Mouse (Mus musculus): ENCODE results near the gene Pappa. TPM values are rescaled to one million over a fixed set of nuclear protein-coding genes. Genes with fewer than 3 reads are reported as not detected.

The Pappa gene
- polyA plus RNA-seq, 1 experiment from 2014 or later, result 2.1 TPM

DNA sequence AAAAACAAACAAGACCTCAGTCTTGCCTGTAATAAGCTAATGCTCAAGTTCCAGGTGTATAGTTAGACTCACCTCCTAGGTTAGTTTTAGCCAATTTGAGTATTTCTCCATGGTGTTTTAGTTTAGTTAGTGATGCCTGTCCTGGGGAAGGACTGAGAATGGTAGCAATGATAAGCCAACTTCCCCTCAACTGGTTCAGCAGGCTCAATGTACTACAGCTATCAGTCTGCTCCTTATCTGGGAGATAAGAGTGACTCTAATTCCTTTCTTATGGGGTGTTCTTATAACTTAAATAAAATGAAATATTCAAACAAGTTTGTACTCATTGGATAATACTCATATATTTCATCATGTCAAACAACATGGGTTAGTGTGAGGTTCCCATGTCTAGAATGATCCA is 156.9 kb downstream of the Pappa start:
- Histone ChIP-seq H3K36me3 (replicated peaks) (no peaks in the 10 kb centered on the region), H3K27me3 (ENCODE audit: poor library complexity, severe bottlenecking) (peaks cover 71% of the 10 kb centered on the region)
- DNase-seq (ENCODE audit: extremely low spot score, low spot score), result no peak

DNA sequence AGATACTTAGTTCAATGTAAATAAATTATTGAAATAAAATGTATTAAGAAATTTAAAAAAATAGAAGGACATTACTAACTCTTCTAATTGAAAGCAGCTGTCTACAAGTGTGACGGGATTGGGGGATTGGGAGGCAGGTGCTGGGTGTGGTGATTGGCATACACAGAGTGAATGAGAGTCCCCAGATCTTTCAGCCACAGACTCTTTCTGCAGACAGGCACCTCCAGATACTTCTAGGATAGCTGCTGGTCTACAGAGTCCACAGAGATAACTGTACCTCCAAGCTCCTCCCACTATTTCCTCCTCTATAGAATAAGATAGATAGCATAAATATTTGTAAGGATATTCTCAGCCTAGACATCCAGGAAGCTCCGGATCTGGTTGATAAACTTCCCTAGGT is 159.6 kb downstream of the Pappa start:
- DNase-seq (ENCODE audit: extremely low spot score, low spot score), result no peak
- no peaks in the 10 kb centered on the region for H3K9me3 ChIP-seq
- H3K4me3 ChIP-seq, result no peak overlapping the region
- H3K4me1 ChIP-seq, result peaks cover 27% of the 10 kb centered on the region
- no peaks in the 10 kb centered on the region for H3K36me3 ChIP-seq (replicated peaks)
- WGBS, result 90% methylated on average over 2 of the region's 2 CpGs
- H3K27me3 ChIP-seq (ENCODE audit: poor library complexity, severe bottlenecking), result peaks cover 57% of the 10 kb centered on the region
- no peak overlapping the region for H3K27ac ChIP-seq

More for the DNA sequence above, 156.9 kb downstream of the Pappa start:
- Histone ChIP-seq H3K9me3 (no peaks in the 10 kb centered on the region), H3K27ac (peak overlapping the region; percentile 51), H3K4me3 (no peak overlapping the region), H3K4me1 (peaks cover 52% of the 10 kb centered on the region)

DNA sequence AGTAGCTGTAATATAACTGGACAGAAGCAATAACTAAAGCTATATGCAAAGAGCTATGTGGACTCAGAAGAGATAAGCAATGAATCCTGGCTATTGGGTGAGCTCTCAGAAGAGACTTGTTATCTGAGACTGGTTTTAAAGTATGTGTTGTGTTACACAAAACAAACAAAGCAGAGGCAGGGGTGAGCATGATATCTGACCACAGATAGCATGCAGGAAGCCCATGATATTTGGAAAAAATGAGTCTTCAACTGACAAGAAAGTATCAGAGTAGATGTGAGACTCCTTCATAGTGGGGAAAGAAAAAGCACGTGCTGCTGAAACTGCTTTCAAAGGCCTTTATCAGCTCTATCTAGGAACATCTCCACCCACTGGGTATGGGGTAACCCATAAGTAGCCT is 161.2 kb downstream of the Pappa start:
- Histone ChIP-seq H3K4me3 (no peak overlapping the region), H3K27ac (no peak overlapping the region), H3K27me3 (ENCODE audit: poor library complexity, severe bottlenecking) (peaks cover 61% of the 10 kb centered on the region), H3K36me3 (replicated peaks) (no peaks in the 10 kb centered on the region), H3K4me1 (peaks cover 11% of the 10 kb centered on the region), H3K9me3 (no peaks in the 10 kb centered on the region)
- DNase-seq (ENCODE audit: extremely low spot score, low spot score), result no peak
- WGBS, result 78% methylated on average over 1 of the region's 1 CpGs

DNA sequence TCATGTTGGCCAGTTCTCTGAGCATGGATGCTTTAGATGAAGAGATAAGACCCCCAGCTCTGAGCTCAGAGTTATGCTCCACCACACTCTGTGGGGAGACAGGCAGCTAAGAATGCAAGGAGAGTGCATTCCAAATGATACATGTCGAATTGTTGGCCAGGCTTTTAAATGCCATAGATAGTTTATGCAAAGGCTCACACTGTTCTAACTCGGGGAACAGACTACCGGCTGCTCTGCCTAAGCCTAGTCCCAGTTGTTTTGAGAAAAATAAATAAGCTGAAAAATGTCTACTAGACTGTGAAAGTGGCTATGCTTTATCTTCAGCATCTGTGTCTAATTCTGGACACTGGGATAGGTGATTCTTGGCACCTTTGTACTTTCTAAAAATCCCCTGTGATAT is 165.3 kb downstream of the Pappa start:
- no peak overlapping the region for H3K27ac ChIP-seq
- no peak for DNase-seq (ENCODE audit: extremely low spot score, low spot score)
- peaks cover 3% of the 10 kb centered on the region for H3K36me3 ChIP-seq (replicated peaks)
- peaks cover 79% of the 10 kb centered on the region for H3K27me3 ChIP-seq (ENCODE audit: poor library complexity, severe bottlenecking)
- WGBS, result 76% methylated on average over 3 of the region's 3 CpGs
- no peaks in the 10 kb centered on the region for H3K4me1 ChIP-seq
- no peak overlapping the region for H3K4me3 ChIP-seq
- no peaks in the 10 kb centered on the region for H3K9me3 ChIP-seq

DNA sequence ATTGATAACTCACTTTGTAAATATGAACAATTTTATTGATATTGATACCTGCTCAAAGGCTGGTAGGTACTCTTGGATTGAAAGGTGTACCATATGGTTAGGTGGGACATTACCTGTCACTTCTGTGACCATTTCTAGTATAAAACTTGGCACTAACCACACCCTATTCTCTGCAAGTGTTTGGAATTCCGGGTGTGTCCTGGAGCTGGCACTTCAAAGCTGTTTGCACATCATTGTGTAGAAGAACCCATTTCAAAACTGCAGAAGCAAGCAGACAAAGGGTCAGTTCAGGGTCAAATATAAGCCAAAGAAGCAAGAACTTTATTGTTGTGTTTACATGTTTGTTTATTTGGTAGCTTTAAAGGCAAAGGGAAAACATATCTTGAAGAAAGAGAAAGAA is 171.8 kb downstream of the Pappa start:
- Histone ChIP-seq H3K27ac (peak overlapping the region; percentile 81), H3K4me3 (no peak overlapping the region), H3K4me1 (peaks cover 48% of the 10 kb centered on the region), H3K36me3 (replicated peaks) (peaks cover 5% of the 10 kb centered on the region), H3K9me3 (no peaks in the 10 kb centered on the region), H3K27me3 (ENCODE audit: poor library complexity, severe bottlenecking) (peaks cover 91% of the 10 kb centered on the region)
- no peak for DNase-seq (ENCODE audit: extremely low spot score, low spot score)
- 70% methylated on average over 1 of the region's 1 CpGs for WGBS

DNA sequence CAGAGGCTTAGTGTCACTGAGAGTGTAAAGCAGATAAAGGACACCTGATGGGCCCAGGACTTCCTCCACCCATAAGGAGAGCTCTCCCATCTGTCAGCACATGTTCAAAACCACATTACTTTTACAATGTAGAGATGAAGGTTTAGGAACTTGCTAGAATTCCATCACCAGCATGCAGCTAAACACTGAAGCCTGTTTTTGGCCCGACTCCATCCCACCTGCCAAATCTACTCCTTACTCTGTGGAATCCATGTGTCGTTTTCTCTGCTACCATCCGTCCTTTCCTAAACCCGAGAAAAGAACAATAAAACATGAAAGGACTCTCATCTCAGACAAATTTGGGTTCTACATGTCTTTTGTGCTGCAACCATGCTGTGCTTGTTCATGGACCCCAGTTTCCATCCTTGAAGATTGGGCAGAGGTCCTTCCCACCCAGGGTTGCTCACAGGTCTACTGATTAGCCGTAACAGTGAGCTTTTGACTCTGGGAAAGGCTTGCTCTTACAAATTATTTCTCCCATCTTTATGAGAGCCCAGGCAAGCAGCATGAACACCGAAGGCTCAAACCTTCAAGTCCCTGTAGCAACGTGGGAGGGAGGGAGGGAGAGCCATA is 172.5 kb downstream of the Pappa start:
- peak; percentile 18 for DNase-seq (ENCODE audit: extremely low spot score, low spot score)
- Histone ChIP-seq H3K9me3 (no peaks in the 10 kb centered on the region), H3K4me3 (no peak overlapping the region), H3K4me1 (peaks cover 48% of the 10 kb centered on the region), H3K36me3 (replicated peaks) (peaks cover 5% of the 10 kb centered on the region), H3K27ac (peak overlapping the region; percentile 81), H3K27me3 (ENCODE audit: poor library complexity, severe bottlenecking) (peaks cover 92% of the 10 kb centered on the region)
- 29% methylated on average over 7 of the region's 7 CpGs for WGBS

DNA sequence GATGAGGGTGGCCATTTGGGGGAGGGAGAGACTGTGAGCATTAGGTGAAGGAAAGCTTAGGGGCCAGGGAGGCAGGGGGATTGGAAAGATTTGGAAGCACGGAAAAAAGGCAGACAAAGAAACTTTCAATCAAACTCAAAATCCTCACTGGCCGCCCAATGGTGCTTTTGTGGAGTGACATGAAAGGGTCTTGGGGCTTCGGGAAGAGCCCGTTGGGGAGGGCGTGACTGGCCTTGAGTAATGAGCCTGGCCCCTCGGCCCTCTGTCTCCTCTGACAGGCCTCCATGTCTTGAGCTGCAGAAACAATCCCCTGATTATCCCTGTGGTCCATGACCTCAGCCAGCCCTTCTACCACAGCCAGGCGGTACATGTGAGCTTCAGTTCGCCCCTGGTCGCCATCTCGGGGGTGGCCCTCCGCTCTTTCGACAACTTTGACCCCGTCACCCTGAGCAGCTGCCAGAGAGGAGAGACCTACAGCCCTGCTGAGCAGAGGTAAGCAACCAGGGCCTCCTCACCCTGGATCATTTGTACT is 173.1 kb downstream of the Pappa start:
- peak; percentile 86 for DNase-seq (ENCODE audit: extremely low spot score, low spot score)
- H3K27ac ChIP-seq, result peak overlapping the region; percentile 81
- H3K36me3 ChIP-seq (replicated peaks), result peaks cover 5% of the 10 kb centered on the region
- peaks cover 48% of the 10 kb centered on the region for H3K4me1 ChIP-seq
- peak overlapping the region; percentile 12; the same call in 1 of the 2 replicates for H3K4me3 ChIP-seq
- H3K9me3 ChIP-seq, result no peaks in the 10 kb centered on the region
- WGBS, result 6% methylated on average over 13 of the region's 13 CpGs
- H3K27me3 ChIP-seq (ENCODE audit: poor library complexity, severe bottlenecking), result peaks cover 92% of the 10 kb centered on the region

DNA sequence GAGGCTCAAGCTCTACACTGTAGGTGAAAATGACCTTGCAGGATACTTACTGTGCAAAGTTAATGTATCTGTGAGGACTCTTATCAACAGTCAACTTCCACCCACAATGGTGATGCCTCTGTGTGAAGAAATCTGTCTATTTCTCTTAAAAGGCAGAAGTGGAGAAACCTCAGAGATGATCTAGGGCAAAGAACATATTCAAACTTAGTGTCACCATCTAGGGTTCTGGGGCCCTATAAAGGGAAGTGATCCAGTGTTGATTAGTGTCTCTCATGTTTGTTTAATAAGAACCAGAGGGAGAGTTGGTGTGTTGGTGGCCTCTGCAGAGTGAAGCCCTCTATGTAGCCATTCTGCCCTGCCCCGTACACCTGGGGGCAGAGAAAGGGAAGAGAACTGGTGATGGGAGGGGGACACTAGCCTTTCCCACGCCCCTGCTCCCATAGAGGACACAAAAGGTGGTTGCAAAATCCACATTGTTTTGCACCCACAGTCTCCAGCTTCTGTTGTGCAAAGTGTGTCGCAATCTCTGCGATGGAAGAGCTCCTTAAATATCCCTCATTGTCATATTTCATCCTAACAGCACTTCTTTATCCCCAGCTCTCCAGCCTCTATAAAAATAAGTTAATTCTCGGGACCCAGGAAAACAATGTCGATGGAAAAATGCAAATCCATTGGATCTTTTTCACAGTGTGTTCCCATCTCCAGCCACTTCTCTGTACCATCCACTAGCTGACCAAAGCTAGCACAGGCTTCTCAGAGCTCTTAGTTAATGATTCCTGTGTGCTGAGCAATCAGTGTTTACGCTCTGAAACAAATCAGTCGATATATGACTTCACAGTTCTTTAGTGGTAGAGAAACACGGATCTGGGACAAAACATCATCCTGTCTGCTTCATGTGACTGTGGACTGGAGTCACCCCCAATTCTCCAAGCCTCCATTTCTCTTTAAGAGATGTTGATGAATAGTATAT is 174.5 kb downstream of the Pappa start:
- Histone ChIP-seq H3K36me3 (replicated peaks) (peaks cover 5% of the 10 kb centered on the region), H3K9me3 (no peaks in the 10 kb centered on the region), H3K4me3 (no peak overlapping the region; the same call in 1 of the 2 replicates), H3K27me3 (ENCODE audit: poor library complexity, severe bottlenecking) (peaks cover 80% of the 10 kb centered on the region), H3K27ac (peak overlapping the region; percentile 81), H3K4me1 (peaks cover 55% of the 10 kb centered on the region)
- DNase-seq (ENCODE audit: extremely low spot score, low spot score), result no peak
- 78% methylated on average over 9 of the region's 9 CpGs for WGBS

DNA sequence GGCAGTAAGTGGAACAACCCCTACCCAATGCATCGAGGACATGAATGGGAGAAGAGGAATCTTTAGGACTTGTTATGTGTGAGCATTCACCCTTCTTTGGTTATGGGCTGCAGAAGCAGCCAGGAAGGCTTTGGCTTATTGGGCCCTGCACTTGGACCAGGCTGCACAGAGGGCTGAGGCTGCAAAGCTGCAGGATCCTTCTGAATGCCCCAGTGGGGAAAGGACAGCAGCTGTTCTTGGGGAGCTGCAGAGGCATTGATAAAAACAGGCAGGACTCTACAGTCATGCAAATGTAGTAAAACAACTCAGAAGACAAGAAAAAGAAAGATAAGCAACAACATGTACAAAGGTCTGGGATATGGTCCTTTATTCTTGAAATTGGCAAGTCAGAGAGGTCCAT is 175.4 kb downstream of the Pappa start:
- Histone ChIP-seq H3K27me3 (ENCODE audit: poor library complexity, severe bottlenecking) (peaks cover 72% of the 10 kb centered on the region), H3K9me3 (no peaks in the 10 kb centered on the region), H3K4me3 (no peak overlapping the region), H3K36me3 (replicated peaks) (peaks cover 1% of the 10 kb centered on the region), H3K27ac (peak overlapping the region; percentile 81), H3K4me1 (peaks cover 55% of the 10 kb centered on the region)
- no peak for DNase-seq (ENCODE audit: extremely low spot score, low spot score)
- whole genome bisulfite sequencing, result 86% methylated on average over 1 of the region's 1 CpGs

DNA sequence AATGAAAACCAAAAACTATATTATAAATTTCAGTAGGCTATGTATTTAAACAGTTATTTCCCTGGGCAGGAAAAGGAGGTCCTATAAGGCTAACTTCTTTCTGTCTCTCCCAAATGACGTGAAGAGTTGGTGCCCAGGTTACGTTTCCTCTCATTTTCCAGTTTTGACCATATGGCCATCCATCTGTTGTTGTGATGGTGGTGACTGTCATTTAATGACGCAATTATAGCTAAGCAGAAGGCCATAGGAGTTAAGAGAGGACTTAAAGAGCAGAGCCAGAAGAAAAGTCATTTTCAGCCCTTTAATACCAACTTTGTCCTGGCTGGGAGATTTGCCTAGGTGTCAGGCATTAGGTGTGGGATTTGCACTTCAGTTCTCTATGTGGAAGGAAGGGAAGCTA is 176.5 kb downstream of the Pappa start:
- Histone ChIP-seq H3K4me1 (peaks cover 52% of the 10 kb centered on the region), H3K36me3 (replicated peaks) (peaks cover 7% of the 10 kb centered on the region), H3K9me3 (no peaks in the 10 kb centered on the region), H3K4me3 (no peak overlapping the region), H3K27ac (no peak overlapping the region), H3K27me3 (ENCODE audit: poor library complexity, severe bottlenecking) (peaks cover 68% of the 10 kb centered on the region)
- DNase-seq (ENCODE audit: extremely low spot score, low spot score), result no peak
- 91% methylated on average over 3 of the region's 3 CpGs for WGBS

DNA sequence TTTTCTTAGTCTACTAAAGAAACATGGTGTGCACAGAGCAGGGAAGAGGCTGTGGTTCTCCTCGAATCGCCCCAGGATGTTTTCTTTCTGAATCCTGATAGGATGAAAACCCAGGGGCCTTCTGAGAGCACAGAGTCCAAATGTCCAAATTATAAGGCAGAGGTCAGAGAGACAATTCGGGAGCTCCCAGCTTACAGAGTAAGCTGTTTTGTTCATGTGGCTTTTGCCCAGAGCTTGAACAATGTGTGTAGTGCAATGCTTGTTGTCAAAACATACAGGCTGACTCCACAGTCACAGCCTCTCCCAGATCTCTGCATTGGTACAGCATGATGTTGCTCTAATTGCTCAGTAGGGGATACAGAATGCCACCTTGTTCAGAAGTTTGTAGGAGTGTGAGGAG is 178.7 kb downstream of the Pappa start:
- DNase-seq (ENCODE audit: extremely low spot score, low spot score), result no peak
- H3K4me1 ChIP-seq, result peaks cover 33% of the 10 kb centered on the region
- 67% methylated on average over 3 of the region's 3 CpGs for WGBS
- no peak overlapping the region for H3K27ac ChIP-seq
- H3K9me3 ChIP-seq, result no peaks in the 10 kb centered on the region
- H3K27me3 ChIP-seq (ENCODE audit: poor library complexity, severe bottlenecking), result peaks cover 54% of the 10 kb centered on the region
- H3K4me3 ChIP-seq, result no peak overlapping the region
- H3K36me3 ChIP-seq (replicated peaks), result peaks cover 29% of the 10 kb centered on the region

DNA sequence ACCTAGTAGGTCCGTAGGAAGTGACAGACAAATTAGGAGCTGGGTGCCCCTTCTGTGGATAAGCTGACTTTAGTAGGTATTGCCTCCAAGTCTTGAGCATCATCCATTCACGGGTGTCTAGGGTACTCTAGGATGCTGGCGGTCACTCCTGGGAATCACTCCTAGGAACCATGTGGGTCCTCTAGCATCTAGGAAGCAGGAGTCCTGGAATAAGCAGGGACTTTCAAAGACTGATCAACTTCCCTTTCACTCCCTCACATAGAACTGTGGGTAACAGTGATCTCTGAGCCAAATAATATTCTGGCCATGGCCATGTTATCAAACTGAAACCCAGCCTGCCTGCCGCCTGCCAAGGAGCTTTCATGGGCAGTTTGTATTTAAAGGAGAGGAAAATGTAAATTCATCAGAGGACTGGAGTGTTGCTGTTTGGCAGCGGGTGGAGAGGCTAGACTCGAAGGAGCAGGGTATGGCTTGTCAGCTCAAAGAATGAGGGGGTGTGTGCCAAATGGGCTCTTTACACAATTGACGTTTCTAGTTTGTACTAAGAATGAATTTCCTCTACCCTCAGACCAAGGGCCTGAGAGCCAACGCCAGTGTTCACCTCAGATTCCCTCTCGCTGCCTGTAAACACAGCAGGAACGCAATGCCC is 194.0 kb downstream of the Pappa start:
- DNase-seq (ENCODE audit: extremely low spot score, low spot score), result no peak
- no peak overlapping the region for H3K4me3 ChIP-seq
- 80% methylated on average over 10 of the region's 10 CpGs for WGBS
- no peaks in the 10 kb centered on the region for H3K4me1 ChIP-seq
- no peaks in the 10 kb centered on the region for H3K9me3 ChIP-seq
- no peak overlapping the region for H3K27ac ChIP-seq
- H3K36me3 ChIP-seq (replicated peaks), result peaks cover 46% of the 10 kb centered on the region
- H3K27me3 ChIP-seq (ENCODE audit: poor library complexity, severe bottlenecking), result no peaks in the 10 kb centered on the region

Measured in forebrain, embryonic 10.5 days (tissue).